Mouse (Mus musculus): Measurements from ENCODE around the gene St3gal3.

St3gal3 gene

DNA sequence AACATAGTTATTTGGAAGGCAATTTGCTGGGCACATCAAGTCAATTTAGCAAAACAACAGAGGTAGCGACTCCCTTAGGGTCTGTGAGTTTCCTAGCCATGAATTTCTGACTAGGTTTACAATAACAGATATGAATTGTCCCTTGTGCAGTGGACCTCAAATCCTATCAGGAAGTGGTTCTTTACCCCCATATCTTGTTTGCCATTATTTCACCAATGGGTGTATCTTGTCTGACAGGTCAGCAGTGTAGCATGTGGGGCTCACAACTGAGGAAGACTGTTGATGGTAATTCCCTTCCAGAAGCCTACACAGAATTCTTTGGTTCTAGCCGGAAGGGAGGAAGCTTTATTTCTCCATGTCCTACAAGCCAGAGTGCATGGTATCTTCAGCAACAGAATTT is 213.4 kb downstream of the St3gal3 start:
- DNase-seq, result no peak

- no peak for DNase-seq
Measured at GRCm38 (mm10) chr4:117918762-117919161, 216.0 kb downstream of the St3gal3 start.

DNA sequence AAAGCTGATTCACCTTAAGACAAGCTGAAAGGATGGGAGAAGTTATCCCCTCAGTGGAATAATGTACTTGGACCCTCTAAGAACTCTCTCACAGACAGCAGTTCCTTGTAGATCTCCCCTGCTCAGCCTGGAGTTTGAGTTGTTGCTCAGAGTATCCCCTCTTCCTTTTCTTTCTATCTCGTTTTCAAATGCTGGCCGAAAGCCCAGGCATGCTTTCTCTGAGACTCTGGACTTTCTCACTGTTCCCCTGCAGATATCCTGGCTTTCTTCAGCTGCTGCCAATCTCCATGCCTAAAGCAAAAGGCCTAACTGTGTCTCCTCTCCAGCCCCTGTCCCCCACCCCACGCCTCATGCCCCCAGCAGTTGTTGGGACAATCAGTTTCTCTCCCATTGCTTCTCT is 216.5 kb downstream of the St3gal3 start:
- DNase-seq, result peak; percentile 38

DNA sequence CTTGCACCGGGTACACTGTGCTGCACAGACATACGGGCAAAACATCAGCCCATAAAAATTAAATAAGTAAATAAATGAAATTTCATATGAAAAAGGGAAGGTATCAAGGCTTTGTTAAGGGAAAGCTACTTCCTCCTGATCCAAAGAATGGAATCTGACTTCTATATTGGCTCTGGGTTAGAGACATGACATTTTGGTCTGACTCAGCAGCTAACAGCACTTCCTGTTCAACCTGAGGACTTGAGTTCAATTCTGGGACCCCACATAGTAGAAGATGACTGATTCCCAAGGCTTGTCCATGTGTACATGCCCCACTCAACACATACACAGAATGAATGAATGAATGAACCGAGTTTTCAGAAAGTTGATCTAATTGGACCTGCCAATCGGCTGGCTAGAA is 216.9 kb downstream of the St3gal3 start:
- DNase-seq, result no peak

DNA sequence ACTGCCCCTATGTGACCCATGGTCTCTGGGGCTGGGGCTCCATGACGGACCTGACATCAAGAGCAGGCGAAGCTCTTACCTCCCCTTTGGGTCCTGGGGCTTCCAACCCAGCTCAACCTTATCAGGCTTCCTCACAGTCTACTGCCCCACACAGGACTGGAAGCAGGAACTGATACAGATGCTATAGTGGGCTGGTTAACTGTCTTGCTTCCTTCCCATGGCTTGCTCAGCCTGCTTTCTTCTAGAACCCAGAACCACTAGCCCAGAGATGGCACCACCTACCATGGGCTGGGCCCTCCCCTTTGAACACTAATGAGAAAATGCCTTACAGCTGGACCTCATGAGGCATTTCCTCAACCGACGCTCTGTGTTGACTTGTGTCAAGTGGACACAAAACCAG is 217.3 kb downstream of the St3gal3 start:
- DNase-seq, result no peak

DNA sequence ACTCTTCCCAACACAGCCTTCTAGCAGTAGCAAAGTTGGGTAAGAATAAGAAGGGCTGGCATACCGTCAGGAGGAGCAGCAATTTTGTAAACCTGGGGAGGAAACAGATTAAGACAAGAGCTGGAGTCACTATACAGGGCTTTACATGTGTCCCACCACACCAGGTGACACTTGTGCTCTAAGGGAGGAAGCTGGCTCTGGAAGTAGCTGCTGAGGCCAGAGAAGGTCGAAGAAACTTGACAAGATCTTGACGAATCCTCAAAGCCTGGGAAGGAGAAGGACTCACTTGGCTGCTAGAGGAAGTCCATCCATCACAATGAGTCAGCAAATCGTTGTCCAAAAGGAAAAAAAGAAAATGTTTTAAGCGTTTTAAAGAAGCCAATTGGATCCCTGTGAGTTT is 218.3 kb downstream of the St3gal3 start:
- no peak for DNase-seq

DNA sequence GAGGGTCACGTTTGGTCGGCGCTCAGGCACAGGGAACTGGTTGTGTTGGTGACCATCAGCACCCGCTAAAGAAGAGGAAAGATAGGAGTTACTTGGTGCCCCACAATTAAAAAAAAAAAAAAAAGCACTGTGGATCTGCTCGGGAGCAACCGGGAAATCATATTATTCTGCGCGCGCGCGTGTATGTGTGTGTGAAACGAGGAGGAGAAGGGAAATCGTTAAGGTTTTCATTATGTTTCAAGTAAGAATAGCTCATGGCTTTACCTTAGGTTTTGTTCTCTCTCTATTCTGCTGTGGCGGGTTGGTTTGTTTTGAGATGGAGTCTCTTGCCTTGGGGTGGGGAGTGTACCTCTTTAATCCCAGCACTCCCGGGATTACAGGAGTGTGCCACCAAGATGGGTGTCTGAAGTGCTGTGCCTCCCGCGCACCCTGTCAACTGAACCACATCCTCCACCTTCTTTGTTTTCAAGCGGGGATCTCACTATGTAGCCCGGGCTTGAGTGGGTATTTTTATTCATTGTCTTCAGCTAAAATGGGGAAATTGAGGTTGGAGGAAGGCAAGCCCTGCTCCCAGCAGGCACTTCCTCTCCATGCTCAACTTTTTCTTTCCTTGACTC is 219.1 kb downstream of the St3gal3 start:
- DNase-seq, result no peak

- DNase-seq, result peak; percentile 97
Measured at GRCm38 (mm10) chr4:117914591-117915442, 219.9 kb downstream of the St3gal3 start, which contains the start of gene Ipo13. Gene Ipo13, minus strand, starts transcription at chr4:117914999.

DNA sequence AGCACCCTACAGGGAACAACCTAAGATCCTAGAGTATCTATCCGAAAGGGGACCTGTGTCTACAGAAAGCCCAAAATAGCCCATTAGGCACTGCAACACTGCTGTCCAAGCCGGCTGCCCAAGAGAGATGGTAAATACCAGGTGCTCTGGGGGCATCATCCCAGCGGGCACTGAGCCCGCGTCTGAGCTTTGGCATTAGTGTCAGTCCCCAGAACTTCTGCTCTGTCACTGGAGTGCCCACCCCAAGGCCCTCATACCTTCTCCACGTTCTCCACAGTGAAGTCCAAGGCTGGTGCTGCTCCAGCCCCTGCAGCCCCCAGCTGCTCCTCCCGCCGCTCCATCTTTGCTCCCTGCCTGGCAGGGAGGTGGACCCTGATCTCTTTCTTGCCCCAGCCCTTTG is 220.7 kb downstream of the St3gal3 start:
- no peak for DNase-seq

- DNase-seq, result peak; percentile 77
Measured at GRCm38 (mm10) chr4:117913421-117913820, 221.3 kb downstream of the St3gal3 start.

- DNase-seq, result no peak
Measured at GRCm38 (mm10) chr4:117912685-117913273, 221.9 kb downstream of the St3gal3 start.

GRCm38 (mm10) chr4:117912131-117912561 is 222.6 kb downstream of the St3gal3 start:
- DNase-seq, result no peak

DNA sequence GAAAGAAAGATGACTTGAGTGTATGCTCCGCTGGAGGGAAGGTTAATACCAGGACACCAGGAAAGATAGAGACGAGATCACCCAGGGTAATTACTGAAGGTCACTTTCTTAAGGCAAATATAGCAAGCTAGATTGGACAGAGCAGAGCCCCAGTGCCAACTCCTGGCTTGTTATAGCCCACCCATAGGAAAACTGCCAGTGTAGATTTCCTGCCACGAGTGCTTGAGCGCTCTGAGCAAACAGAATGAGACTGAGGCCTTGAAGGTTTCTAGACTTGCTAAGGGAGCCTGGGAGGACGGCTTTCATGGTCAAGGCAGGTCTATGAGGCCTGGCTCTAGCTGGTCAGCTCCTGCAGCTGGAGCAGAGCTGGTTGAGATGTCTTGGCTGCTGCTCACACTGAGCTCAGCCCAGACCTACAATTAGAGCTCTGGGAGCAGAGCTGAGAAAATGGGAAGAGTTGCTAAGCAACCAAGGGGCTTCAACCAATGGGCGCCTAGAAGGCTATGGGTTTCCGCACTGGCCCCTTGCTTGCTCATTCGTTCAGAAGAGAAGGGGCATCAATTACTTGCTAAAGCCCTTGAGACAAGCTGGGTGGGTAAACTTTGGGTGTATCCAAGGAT is 225.8 kb downstream of the St3gal3 start:
- DNase-seq, result no peak

- DNase-seq, result peak; percentile 12
Measured at GRCm38 (mm10) chr4:117906196-117906595, 228.5 kb downstream of the St3gal3 start.

DNA sequence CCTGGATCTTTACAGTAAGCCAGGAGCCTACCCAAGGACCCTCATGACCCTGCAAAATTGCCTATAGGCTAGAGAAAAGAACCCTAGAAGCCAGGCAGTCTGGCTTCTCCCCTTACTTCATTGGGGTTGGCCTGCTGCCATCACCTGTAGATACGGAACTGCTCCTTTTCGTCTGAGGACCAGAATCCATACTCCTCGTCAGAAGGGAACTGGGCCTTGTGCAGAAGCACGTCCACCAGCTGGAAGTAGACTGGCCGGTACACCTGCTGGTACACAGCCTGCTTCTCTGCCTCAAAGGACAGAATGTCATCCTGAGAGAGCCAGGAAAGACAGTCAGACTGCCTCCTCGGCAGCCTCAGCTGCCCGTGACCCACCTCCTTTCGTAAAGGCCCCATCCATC is 230.0 kb downstream of the St3gal3 start:
- no peak for DNase-seq

- DNase-seq, result no peak
Measured at GRCm38 (mm10) chr4:117904094-117904493, 230.6 kb downstream of the St3gal3 start.

DNA sequence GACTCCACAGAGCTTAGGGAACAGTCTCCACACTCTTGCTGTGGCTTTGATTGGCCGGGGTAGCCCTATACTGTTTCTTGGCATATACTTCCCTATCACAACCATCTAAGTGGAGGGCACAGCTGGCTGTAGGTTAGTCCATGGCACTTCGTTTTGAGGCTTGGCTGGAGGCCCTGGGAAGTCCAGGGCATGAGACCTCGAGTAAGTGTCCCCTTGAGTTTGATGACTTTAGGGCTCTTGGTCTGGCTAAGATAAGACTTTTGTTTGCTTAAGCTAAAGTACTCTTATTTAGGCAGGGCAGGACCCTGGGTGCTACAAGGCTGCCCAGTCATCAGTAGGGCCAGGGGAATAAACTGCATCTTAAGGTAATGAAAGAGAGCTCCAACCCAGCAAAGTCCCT is 236.6 kb downstream of the St3gal3 start:
- no peak for DNase-seq

DNA sequence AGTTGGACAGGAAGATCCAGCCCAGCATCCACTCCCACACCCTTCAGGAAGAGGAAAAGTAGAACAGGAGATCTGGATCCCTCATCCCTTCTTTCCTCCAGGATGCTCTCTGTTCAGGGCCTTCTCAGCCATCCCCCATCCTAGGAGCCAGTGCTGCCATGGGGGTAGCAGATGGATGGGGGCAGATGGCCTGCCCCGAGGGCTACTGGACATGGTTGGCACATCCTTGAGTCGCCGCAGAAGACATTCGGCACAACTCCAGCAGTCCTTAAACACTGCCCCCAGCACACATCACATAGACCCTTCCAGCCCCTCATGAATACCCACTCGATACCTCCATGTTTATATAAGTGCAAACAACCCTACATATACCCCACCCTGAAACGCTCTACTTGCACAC is 238.7 kb downstream of the St3gal3 start:
- no peak for DNase-seq

DNA sequence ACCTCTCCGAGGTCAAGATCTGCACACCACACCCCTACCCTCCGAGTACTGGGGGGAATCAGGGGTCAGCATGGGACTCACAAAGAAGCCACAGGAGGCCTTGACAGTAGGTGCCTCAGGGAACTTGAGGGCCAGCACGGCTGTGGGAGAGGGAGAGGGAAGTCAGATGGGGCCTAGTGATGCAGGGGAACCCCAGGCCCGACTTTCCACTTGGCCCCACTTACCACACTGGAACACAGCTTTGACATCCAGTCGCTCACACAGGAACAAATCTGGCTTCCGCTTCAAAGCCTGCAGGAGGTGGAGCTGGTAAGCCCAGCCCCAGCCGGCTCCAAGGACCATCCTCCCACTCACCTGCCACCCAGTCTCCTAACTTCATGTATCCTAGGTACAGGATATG is 239.4 kb downstream of the St3gal3 start:
- no peak for DNase-seq

GRCm38 (mm10) chr4:117894601-117895000 is 240.1 kb downstream of the St3gal3 start:
- DNase-seq, result no peak

GRCm38 (mm10) chr4:117893376-117893775 is 241.3 kb downstream of the St3gal3 start:
- DNase-seq, result peak; percentile 62

DNA sequence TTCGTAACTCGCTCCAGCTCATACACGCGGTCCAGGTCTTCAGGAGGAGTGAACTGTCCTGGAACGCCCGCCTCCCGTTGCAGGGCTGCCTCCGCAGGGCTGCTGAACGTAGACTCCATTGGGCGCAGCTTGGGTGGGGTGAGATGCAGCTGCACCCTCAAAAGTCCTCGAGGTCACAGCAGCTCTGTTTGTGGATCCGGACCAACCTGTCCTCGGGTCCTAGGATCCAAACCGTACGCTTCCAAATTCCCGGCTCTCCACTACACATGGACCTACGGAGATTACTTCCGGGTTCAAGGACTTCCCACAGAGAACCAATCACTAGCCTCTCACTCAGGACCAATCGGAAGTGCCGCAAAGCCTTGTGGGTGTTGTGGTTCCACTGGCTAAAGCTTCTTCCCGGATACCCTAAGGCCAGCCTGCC is 243.0 kb downstream of the St3gal3 start, which contains the start of gene Dph2:
TSS of gene Dph2 (minus strand) at position 295 of the 424 bp plus-strand sequence.
- peak; percentile 82 for DNase-seq

DNA sequence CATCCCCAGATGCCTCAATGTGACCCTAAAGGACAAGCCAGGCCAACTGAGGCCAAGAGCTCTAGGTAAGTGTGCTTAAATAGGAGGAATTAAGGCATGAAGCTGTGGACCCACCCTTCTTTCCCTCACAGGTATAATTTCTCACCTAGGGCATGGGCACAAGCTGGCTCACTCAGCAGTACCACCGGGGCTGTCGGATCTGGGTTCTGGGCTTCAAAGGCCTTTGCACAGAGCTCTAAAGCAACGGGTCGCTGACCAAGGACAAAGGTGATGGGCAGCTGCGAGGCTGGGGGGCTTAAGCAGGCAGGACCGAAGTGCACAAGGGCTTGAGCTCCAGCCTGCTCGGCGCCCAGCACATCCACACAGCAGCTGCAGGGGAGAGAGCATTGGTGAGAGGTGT is 244.0 kb downstream of the St3gal3 start:
- DNase-seq, result no peak

All from kidney, adult 18-20 months (tissue).